Mouse (Mus musculus) lung, adult 2 months (tissue): ENCODE measurements around the gene Agap3.

Source experiments
- CTCF ChIP-seq: fragments of 200-500 bp; IDR thresholded peaks from 2 replicates; pipeline ENCODE4 v1.5.1; 2011; ENCODE audit warnings: mild to moderate bottlenecking, low read length, control low read depth; ENCODE audit not compliant: insufficient read depth
- POLR2A ChIP-seq: fragments of 200-500 bp; IDR thresholded peaks from 2 replicates; pipeline ENCODE4 v1.6.1; 2011; ENCODE audit warnings: low read depth, mild to moderate bottlenecking, control low read depth, low read length, borderline replicate concordance; ENCODE audit errors: extremely low read depth

GRCm38 (mm10) chr5:24413938-24414337 is 38.0 kb upstream of the Agap3 start:
- TF ChIP-seq CTCF, result no peak
- TF ChIP-seq POLR2A, result no peak
